Mouse (Mus musculus): ENCODE measurements around the gene 1700020A23Rik. TPM values are rescaled to one million over a fixed set of nuclear protein-coding genes. Genes with fewer than 3 reads are reported as not detected.
"Not testable (repeated sequence)": the region's sequence is repeated elsewhere in the genome, so short reads cannot be mapped to it uniquely, and the experiment has no call there.

1700020A23Rik gene
- polyA plus RNA-seq (2015; fragmentation: Nextera tagmentation; extraction: Ambion mirVana), result not detected in 2 replicates

DNA sequence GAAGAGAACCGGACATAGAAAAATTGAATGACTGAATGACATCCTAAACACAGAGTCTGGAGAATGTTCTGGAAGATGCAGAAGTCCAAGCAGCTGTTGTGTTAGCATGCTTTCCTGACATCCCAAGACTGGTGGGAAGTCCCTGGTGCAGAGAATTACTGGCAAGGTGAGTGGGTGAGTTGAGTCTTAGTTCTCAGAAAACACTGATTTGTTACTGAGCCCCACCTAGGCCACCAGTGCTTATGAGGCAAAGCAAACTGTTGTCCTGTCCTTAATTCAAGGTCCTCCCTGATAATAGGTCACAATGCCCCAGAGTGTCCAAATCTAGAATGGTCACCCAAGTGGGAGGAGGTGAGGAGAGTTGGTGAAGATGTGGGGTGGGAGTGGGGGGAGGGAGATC is at the start of gene 1700020A23Rik, which contains the start of gene Gm28372:
Gene 1700020A23Rik (plus strand): TSS at position 321 of the 400 bp plus-strand sequence.
Gene Gm28372 (plus strand): TSS at position 301 of the 400 bp plus-strand sequence.
- Histone ChIP-seq H3K4me1 (ENCODE audit: control insufficient read depth, insufficient read depth, low read length) (no peaks in the 10 kb centered on the region), H3K27ac (ENCODE audit: low read length) (no peak within 1 kb of the TSS), H3K4me3 (ENCODE audit: low read length) (no peak within 1 kb of the TSS), H3K9ac (ENCODE audit: low read length) (no peak within 1 kb of the TSS), H3K27me3 (ENCODE audit: control insufficient read depth, insufficient read depth, low read length) (no peaks in the 10 kb centered on the region), H3K36me3 (ENCODE audit: control insufficient read depth, insufficient read depth) (no peaks in the 10 kb centered on the region), H3K4me2 (ENCODE audit: low read depth, low read length) (no peak within 1 kb of the TSS), H3K9me3 (replicated peaks; ENCODE audit: control insufficient read depth, low read length) (no peaks in the 10 kb centered on the region)
- 82% methylated on average over 1 of the region's 1 CpGs for WGBS
- no peak for ATAC-seq (replicated peaks; ENCODE audit: extremely low read depth, insufficient read depth, low FRiP score)

DNA sequence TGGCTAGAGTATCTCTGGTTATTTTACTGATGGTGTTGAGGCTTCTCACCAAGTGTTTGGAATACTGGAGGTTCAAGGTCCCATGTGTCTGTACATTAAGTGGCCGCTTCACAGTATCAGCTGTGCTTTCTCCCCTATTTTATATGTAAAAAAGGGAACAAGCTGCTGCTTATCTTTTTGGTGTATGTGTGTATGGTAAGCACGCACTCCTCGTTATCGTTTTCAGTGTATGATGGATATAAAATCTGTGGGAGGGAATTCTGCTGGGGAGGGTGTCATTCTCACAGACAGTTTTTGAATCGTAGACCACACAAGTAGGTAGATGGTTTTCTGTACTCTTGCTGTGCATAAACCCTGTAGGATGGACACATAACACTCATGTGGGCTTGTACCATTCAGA is 47.5 kb upstream of the 1700020A23Rik start:
- no peaks in the 10 kb centered on the region for H3K9me3 ChIP-seq (replicated peaks; ENCODE audit: control insufficient read depth, low read length)
- H3K36me3 ChIP-seq (ENCODE audit: control insufficient read depth, insufficient read depth), result no peaks in the 10 kb centered on the region
- no peak overlapping the region for H3K4me2 ChIP-seq (ENCODE audit: low read depth, low read length)
- H3K4me1 ChIP-seq (ENCODE audit: control insufficient read depth, insufficient read depth, low read length), result no peaks in the 10 kb centered on the region
- ATAC-seq (replicated peaks; ENCODE audit: extremely low read depth, insufficient read depth, low FRiP score), result no peak
- peaks cover 42% of the 10 kb centered on the region for H3K27me3 ChIP-seq (ENCODE audit: control insufficient read depth, insufficient read depth, low read length)
- 84% methylated on average over 5 of the region's 5 CpGs for WGBS
- H3K9ac ChIP-seq (ENCODE audit: low read length), result no peak overlapping the region
- H3K27ac ChIP-seq (ENCODE audit: low read length), result no peak overlapping the region
- no peak overlapping the region for H3K4me3 ChIP-seq (ENCODE audit: low read length)

DNA sequence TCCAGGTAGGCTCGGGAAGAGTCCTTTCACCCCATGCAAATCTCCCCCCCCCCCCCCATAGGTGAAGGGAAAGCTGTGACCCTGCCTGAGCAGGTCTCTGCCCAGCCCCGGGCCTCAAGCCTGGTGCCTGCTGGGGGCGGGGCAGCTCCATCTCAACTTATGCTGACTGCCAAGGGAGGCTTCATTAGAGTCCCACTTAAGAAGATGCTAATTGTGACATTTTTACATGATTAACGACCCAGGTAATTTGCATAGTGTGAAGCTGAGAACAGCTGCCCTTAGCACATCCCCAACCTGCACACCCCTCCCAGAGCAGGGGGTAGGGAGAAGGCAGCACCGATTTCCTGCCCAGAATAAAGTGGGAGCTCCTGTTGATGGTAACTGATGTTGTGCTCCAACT is 46.2 kb upstream of the 1700020A23Rik start:
- H3K36me3 ChIP-seq (ENCODE audit: control insufficient read depth, insufficient read depth), result no peaks in the 10 kb centered on the region
- H3K27me3 ChIP-seq (ENCODE audit: control insufficient read depth, insufficient read depth, low read length), result peaks cover 55% of the 10 kb centered on the region
- 16% methylated on average over 5 of the region's 5 CpGs for WGBS
- no peak overlapping the region for H3K4me3 ChIP-seq (ENCODE audit: low read length)
- ATAC-seq (replicated peaks; ENCODE audit: extremely low read depth, insufficient read depth, low FRiP score), result no peak
- no peak overlapping the region for H3K27ac ChIP-seq (ENCODE audit: low read length)
- no peak overlapping the region for H3K4me2 ChIP-seq (ENCODE audit: low read depth, low read length)
- H3K9ac ChIP-seq (ENCODE audit: low read length), result no peak overlapping the region
- H3K9me3 ChIP-seq (replicated peaks; ENCODE audit: control insufficient read depth, low read length), result no peaks in the 10 kb centered on the region
- H3K4me1 ChIP-seq (ENCODE audit: control insufficient read depth, insufficient read depth, low read length), result no peaks in the 10 kb centered on the region

- no peak overlapping the region for H3K4me3 ChIP-seq (ENCODE audit: low read length)
- no peak overlapping the region for H3K4me2 ChIP-seq (ENCODE audit: low read depth, low read length)
- 2% methylated on average over 14 of the region's 14 CpGs for WGBS
- H3K9me3 ChIP-seq (replicated peaks; ENCODE audit: control insufficient read depth, low read length), result no peaks in the 10 kb centered on the region
- no peaks in the 10 kb centered on the region for H3K36me3 ChIP-seq (ENCODE audit: control insufficient read depth, insufficient read depth)
- 0 out of 2 replicates have a peak, but pooled peaks cover 4% of the 10 kb centered on the region for H3K4me1 ChIP-seq (ENCODE audit: control insufficient read depth, insufficient read depth, low read length)
- peak; percentile 46; the same call in 1 of the 2 replicates for ATAC-seq (replicated peaks; ENCODE audit: extremely low read depth, insufficient read depth, low FRiP score)
- H3K27me3 ChIP-seq (ENCODE audit: control insufficient read depth, insufficient read depth, low read length), result peaks cover 57% of the 10 kb centered on the region
- no peak overlapping the region for H3K9ac ChIP-seq (ENCODE audit: low read length)
- H3K27ac ChIP-seq (ENCODE audit: low read length), result no peak overlapping the region
Observed at GRCm38 (mm10) chr2:130362511-130363026, 42.5 kb upstream of the 1700020A23Rik start.

DNA sequence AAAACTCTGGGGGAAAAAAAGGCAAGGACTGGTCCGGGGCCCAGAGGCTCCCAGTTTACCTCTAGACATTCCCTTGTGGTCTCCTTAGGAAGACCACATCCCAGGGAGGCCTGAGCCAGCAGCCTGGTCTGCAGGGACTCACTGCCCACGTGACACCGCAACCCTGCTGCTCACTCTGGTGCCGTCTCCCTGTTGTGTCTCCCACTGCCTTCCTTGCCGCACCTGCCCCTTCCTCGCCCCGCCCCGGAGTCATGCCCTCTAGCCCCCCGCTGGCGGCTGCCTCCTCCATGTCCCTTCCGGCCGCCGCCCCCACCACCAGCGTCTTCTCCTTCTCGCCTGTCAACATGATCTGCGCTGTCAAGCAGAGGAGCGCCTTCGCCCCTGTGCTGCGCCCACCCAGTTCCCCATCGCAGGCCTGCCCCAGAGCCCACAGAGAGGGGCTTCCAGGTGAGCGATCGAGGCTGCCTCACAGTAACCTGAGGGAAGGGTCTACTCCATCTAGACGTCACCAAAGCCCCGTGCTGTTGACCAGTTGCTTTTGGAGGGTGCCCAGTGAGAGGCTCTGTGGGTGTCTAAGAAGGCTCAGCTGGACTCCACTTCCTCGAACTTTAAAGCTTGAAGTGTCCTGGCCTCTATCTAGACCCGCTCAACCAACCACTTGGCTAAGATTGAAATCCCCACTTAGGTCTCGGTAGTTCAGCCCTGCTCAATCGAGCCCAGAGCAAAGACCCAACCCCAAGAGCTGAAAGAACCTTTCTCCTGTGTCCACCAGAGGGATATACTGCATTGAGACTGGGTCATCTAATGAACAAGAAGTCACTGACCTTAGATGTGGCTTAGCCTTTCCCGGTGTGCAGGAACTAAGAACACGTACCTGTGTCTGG is 39.6 kb upstream of the 1700020A23Rik start:
- WGBS, result 5% methylated on average over 30 of the region's 30 CpGs
- H3K36me3 ChIP-seq (ENCODE audit: control insufficient read depth, insufficient read depth), result no peaks in the 10 kb centered on the region
- no peak overlapping the region for H3K27ac ChIP-seq (ENCODE audit: low read length)
- peak; percentile 60; the same call in 1 of the 2 replicates for ATAC-seq (replicated peaks; ENCODE audit: extremely low read depth, insufficient read depth, low FRiP score)
- 0 out of 2 replicates have a peak, but pooled peaks cover 4% of the 10 kb centered on the region for H3K4me1 ChIP-seq (ENCODE audit: control insufficient read depth, insufficient read depth, low read length)
- H3K9me3 ChIP-seq (replicated peaks; ENCODE audit: control insufficient read depth, low read length), result no peaks in the 10 kb centered on the region
- peaks cover 35% of the 10 kb centered on the region for H3K27me3 ChIP-seq (ENCODE audit: control insufficient read depth, insufficient read depth, low read length)
- H3K4me3 ChIP-seq (ENCODE audit: low read length), result peak overlapping the region; percentile 59
- H3K9ac ChIP-seq (ENCODE audit: low read length), result peak overlapping the region; percentile 69
- peak overlapping the region; percentile 77 for H3K4me2 ChIP-seq (ENCODE audit: low read depth, low read length)

DNA sequence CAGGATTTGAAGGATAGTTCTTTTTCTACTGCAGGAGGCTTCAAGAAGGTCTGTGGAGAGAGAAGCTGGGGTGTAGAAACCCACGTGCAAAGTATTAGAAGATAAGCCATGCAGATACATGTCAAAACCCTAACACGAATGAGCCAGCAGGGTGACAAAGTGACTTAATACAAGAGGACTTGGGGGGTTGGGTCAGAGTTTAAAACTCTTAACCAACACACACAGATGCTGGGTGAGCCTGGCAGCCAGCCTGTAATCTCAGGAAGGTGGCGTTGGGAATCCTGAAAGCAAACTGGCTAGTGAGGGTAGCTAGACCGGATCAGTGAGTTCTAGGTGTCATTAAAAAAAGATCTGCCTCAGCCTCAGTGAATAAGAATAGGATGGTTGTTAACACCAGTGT is 37.7 kb upstream of the 1700020A23Rik start:
- H3K4me3 ChIP-seq (ENCODE audit: low read length), result no peak overlapping the region
- no peak overlapping the region for H3K4me2 ChIP-seq (ENCODE audit: low read depth, low read length)
- H3K27me3 ChIP-seq (ENCODE audit: control insufficient read depth, insufficient read depth, low read length), result peaks cover 17% of the 10 kb centered on the region
- H3K9ac ChIP-seq (ENCODE audit: low read length), result no peak overlapping the region
- 0 out of 2 replicates have a peak, but pooled peaks cover 4% of the 10 kb centered on the region for H3K4me1 ChIP-seq (ENCODE audit: control insufficient read depth, insufficient read depth, low read length)
- no peak overlapping the region for H3K27ac ChIP-seq (ENCODE audit: low read length)
- H3K9me3 ChIP-seq (replicated peaks; ENCODE audit: control insufficient read depth, low read length), result no peaks in the 10 kb centered on the region
- no peak for ATAC-seq (replicated peaks; ENCODE audit: extremely low read depth, insufficient read depth, low FRiP score)
- 45% methylated on average over 4 of the region's 4 CpGs for WGBS
- H3K36me3 ChIP-seq (ENCODE audit: control insufficient read depth, insufficient read depth), result no peaks in the 10 kb centered on the region

- 13% methylated on average over 1 of the region's 1 CpGs for WGBS
- not testable (repeated sequence) for H3K36me3 ChIP-seq (ENCODE audit: control insufficient read depth, insufficient read depth); H3K4me1 ChIP-seq (ENCODE audit: control insufficient read depth, insufficient read depth, low read length); H3K4me3 ChIP-seq (ENCODE audit: low read length); ATAC-seq (replicated peaks; ENCODE audit: extremely low read depth, insufficient read depth, low FRiP score); H3K9ac ChIP-seq (ENCODE audit: low read length); H3K27me3 ChIP-seq (ENCODE audit: control insufficient read depth, insufficient read depth, low read length); H3K9me3 ChIP-seq (replicated peaks; ENCODE audit: control insufficient read depth, low read length); H3K27ac ChIP-seq (ENCODE audit: low read length); H3K4me2 ChIP-seq (ENCODE audit: low read depth, low read length)
Observed at GRCm38 (mm10) chr2:130373026-130373425, 32.0 kb upstream of the 1700020A23Rik start.

GRCm38 (mm10) chr2:130374951-130375350 is 30.1 kb upstream of the 1700020A23Rik start:
- Histone ChIP-seq H3K9ac (ENCODE audit: low read length) (no peak overlapping the region), H3K27me3 (ENCODE audit: control insufficient read depth, insufficient read depth, low read length) (no peaks in the 10 kb centered on the region; the same call in 1 of the 2 replicates), H3K9me3 (replicated peaks; ENCODE audit: control insufficient read depth, low read length) (no peaks in the 10 kb centered on the region), H3K27ac (ENCODE audit: low read length) (no peak overlapping the region), H3K36me3 (ENCODE audit: control insufficient read depth, insufficient read depth) (no peaks in the 10 kb centered on the region), H3K4me2 (ENCODE audit: low read depth, low read length) (no peak overlapping the region), H3K4me1 (ENCODE audit: control insufficient read depth, insufficient read depth, low read length) (no peaks in the 10 kb centered on the region), H3K4me3 (ENCODE audit: low read length) (no peak overlapping the region)
- no peak for ATAC-seq (replicated peaks; ENCODE audit: extremely low read depth, insufficient read depth, low FRiP score)
- WGBS, result 66% methylated on average over 4 of the region's 4 CpGs

GRCm38 (mm10) chr2:130383205-130383604 is 21.9 kb upstream of the 1700020A23Rik start:
- Histone ChIP-seq H3K36me3 (ENCODE audit: control insufficient read depth, insufficient read depth) (no peaks in the 10 kb centered on the region), H3K4me1 (ENCODE audit: control insufficient read depth, insufficient read depth, low read length) (no peaks in the 10 kb centered on the region), H3K9me3 (replicated peaks; ENCODE audit: control insufficient read depth, low read length) (no peaks in the 10 kb centered on the region), H3K27me3 (ENCODE audit: control insufficient read depth, insufficient read depth, low read length) (peaks cover 2% of the 10 kb centered on the region; the same call in 1 of the 2 replicates), H3K9ac (ENCODE audit: low read length) (no peak overlapping the region), H3K27ac (ENCODE audit: low read length) (no peak overlapping the region), H3K4me3 (ENCODE audit: low read length) (no peak overlapping the region), H3K4me2 (ENCODE audit: low read depth, low read length) (no peak overlapping the region)
- ATAC-seq (replicated peaks; ENCODE audit: extremely low read depth, insufficient read depth, low FRiP score), result no peak
- WGBS, result 56% methylated on average over 3 of the region's 3 CpGs
